Mouse (Mus musculus): ENCODE measurements around the gene Pip4k2b.

DNA sequence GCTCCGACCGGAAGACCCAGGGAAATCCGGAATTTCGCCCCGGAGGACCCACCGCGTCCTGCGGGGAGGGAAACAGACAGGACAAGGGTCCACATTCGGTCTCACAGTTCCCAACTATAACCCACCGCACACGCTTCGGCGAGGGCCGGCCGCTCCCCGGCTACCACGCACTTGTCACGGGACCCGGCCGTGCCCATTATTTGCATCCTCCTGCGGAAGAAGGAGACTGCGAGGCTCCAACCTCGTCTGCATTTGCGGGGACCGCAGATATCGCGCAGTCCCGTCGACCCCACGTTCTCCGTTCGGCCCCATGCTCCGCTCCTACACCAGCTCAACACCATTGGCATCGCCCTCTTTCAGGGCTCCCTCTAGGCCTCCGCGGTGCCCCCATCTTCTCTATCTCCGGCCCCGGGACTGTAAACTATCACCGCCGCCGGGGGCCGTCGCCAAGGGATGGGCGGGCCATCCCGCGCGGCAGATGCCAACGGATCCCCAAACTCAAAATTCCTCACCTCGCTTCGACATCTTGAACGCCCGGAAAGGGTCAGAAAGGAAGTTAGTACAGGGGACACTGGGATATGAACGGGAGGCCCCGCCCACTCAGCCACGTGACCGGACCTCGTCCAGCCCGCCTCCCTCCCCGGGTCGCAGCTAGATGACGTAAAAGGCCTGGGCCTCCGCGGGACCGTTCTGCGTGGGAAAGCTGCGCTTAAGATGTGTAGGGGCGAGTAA, 37.5 kb upstream of the Pip4k2b start, which contains the start of gene Rpl23:
- TF ChIP-seq CTCF (IDR thresholded peaks at IDR 0.05; ENCODE audit: low read depth) (no peak), EP300 (IDR thresholded peaks at IDR 0.05; ENCODE audit: low read depth) (no peak)
